In genomic region chr5:41625544-41625943, GRCm38 (mm10) we compare ENCODE assay signal across 19 mouse cellular contexts.
DNase-seq lines count a peak whose midpoint lies in the region; ATAC-seq and TF ChIP-seq lines count a peak whose summit lies in the region.
"Had no signal": no experiment of that assay in that cellular context is flagged by ENCODE, and none has a peak within 500 bp of the region (broad histone marks: within the 10 kb centered on the region; RNA-seq: fewer than 3 reads in every experiment).

No protein-coding gene starts in this region.

- no peaks in the 10 kb centered on the region for H3K27me3 ChIP-seq in liver, postnatal 0 days (ENCODE audit: insufficient read depth, low read length)
- no peaks in the 10 kb centered on the region for H3K27me3 ChIP-seq in liver, embryonic 11.5 days (replicated peaks; ENCODE audit: control insufficient read depth, insufficient read depth, low read length)
- no peaks in the 10 kb centered on the region for H3K27me3 ChIP-seq in liver, embryonic 12.5 days (replicated peaks)
- H3K27me3 ChIP-seq: embryonic facial prominence, embryonic 12.5 days; forebrain, embryonic 13.5 days; forebrain, embryonic 15.5 days had no signal

- H3K4me2 ChIP-seq in liver, postnatal 0 days (ENCODE audit: low read depth, low read length), result no peak overlapping the region
- H3K4me2 ChIP-seq in liver, embryonic 11.5 days, result no peak overlapping the region
- H3K4me2 ChIP-seq in liver, embryonic 12.5 days, result peak overlapping the region; percentile 15; the same call in 1 of the 2 replicates
- H3K4me2 ChIP-seq: embryonic facial prominence, embryonic 12.5 days; forebrain, embryonic 13.5 days; forebrain, embryonic 15.5 days had no signal

- no peaks in the 10 kb centered on the region for H3K9me3 ChIP-seq in liver, postnatal 0 days (ENCODE audit: low read length)
- no peaks in the 10 kb centered on the region for H3K9me3 ChIP-seq in liver, embryonic 11.5 days (ENCODE audit: control insufficient read depth, low read length)
- no peaks in the 10 kb centered on the region for H3K9me3 ChIP-seq in liver, embryonic 12.5 days (replicated peaks)
- H3K9me3 ChIP-seq: embryonic facial prominence, embryonic 10.5 days; embryonic facial prominence, embryonic 12.5 days; forebrain, embryonic 13.5 days; forebrain, embryonic 15.5 days had no signal

- no peak overlapping the region for H3K4me3 ChIP-seq in liver, postnatal 0 days (ENCODE audit: low read depth, low read length)
- H3K4me3 ChIP-seq in liver, embryonic 11.5 days (ENCODE audit: low read depth, low read length), result no peak overlapping the region
- H3K4me3 ChIP-seq in liver, embryonic 12.5 days, result no peak overlapping the region
- H3K4me3 ChIP-seq: embryonic facial prominence, embryonic 10.5 days; embryonic facial prominence, embryonic 12.5 days; forebrain, embryonic 13.5 days; forebrain, embryonic 15.5 days had no signal

- no peak overlapping the region for H3K9ac ChIP-seq in liver, postnatal 0 days (replicated peaks)
- H3K9ac ChIP-seq in liver, embryonic 11.5 days (ENCODE audit: low read depth, low read length), result no peak overlapping the region
- no peak overlapping the region for H3K9ac ChIP-seq in liver, embryonic 12.5 days
- H3K9ac ChIP-seq: embryonic facial prominence, embryonic 12.5 days; forebrain, embryonic 13.5 days; forebrain, embryonic 15.5 days; forebrain, postnatal 0 days had no signal

- no peak for TF ChIP-seq EP300 in liver, postnatal 0 days (IDR thresholded peaks at IDR 0.05; ENCODE audit: low read depth)

- no peaks in the 10 kb centered on the region for H3K36me3 ChIP-seq in liver, postnatal 0 days (replicated peaks; ENCODE audit: insufficient read depth, low read length)
- no peaks in the 10 kb centered on the region for H3K36me3 ChIP-seq in liver, embryonic 11.5 days (ENCODE audit: control insufficient read depth, insufficient read depth, low read length)
- no peaks in the 10 kb centered on the region for H3K36me3 ChIP-seq in liver, embryonic 12.5 days
- H3K36me3 ChIP-seq: embryonic facial prominence, embryonic 12.5 days; forebrain, embryonic 15.5 days had no signal

- WGBS in liver, postnatal 0 days (ENCODE audit: insufficient replicate concordance), result 54% methylated on average over 7 of the region's 7 CpGs
- 43% methylated on average over 7 of the region's 7 CpGs for WGBS in liver, embryonic 11.5 days
- 38% methylated on average over 7 of the region's 7 CpGs for WGBS in liver, embryonic 12.5 days (ENCODE audit: insufficient replicate concordance)

- ATAC-seq in liver, postnatal 0 days, result no peak
- peak; percentile 75 for ATAC-seq in liver, embryonic 11.5 days (replicated peaks; ENCODE audit: low FRiP score)
- ATAC-seq in liver, embryonic 12.5 days, result peak; percentile 77
- ATAC-seq: forebrain, embryonic 13.5 days; forebrain, embryonic 15.5 days; forebrain, postnatal 0 days had no signal

- no peak overlapping the region for H3K27ac ChIP-seq in liver, postnatal 0 days (ENCODE audit: low read depth)
- no peak overlapping the region for H3K27ac ChIP-seq in liver, embryonic 11.5 days (ENCODE audit: low read depth, low read length)
- no peak overlapping the region for H3K27ac ChIP-seq in liver, embryonic 12.5 days
- H3K27ac ChIP-seq: embryonic facial prominence, embryonic 10.5 days; embryonic facial prominence, embryonic 12.5 days; forebrain, embryonic 13.5 days; forebrain, embryonic 15.5 days had no signal

- 0 out of 2 replicates have a peak, but pooled peaks cover 3% of the 10 kb centered on the region for H3K4me1 ChIP-seq in liver, postnatal 0 days (ENCODE audit: insufficient read depth)
- 0 out of 2 replicates have a peak, but pooled peaks cover 4% of the 10 kb centered on the region for H3K4me1 ChIP-seq in liver, embryonic 11.5 days (replicated peaks; ENCODE audit: control insufficient read depth, insufficient read depth, low read length)
- H3K4me1 ChIP-seq in liver, embryonic 12.5 days, result peaks cover 7% of the 10 kb centered on the region
- H3K4me1 ChIP-seq: embryonic facial prominence, embryonic 12.5 days; forebrain, embryonic 13.5 days; forebrain, embryonic 15.5 days had no signal

- DNase-seq in liver, result peak; percentile 18
- no peak for DNase-seq in liver, postnatal 0 days
- DNase-seq in liver, embryonic 11.5 days (ENCODE audit: low spot score), result no peak
- DNase-seq in cerebellum, postnatal 25 days, result no peak
- no peak for DNase-seq in urinary bladder, postnatal 25 days (ENCODE audit: low spot score)
- DNase-seq: adrenal gland, adult 2 months; adrenal gland, postnatal 10 days; adrenal gland, postnatal 25 days; cerebellum, adult 11 months; cerebellum, adult 18-20 months; cerebellum, adult 8-10 months; cerebellum, adult 9-11 months; cerebellum, postnatal 14 days; forebrain, postnatal 0 days had no signal

- no peak for TF ChIP-seq CTCF in liver, postnatal 0 days (IDR thresholded peaks at IDR 0.05; ENCODE audit: low read depth)
